Mouse (Mus musculus) cerebellum, adult 2 months (tissue): Measurements from ENCODE around the gene Gstm3. TPM values are rescaled to one million over a fixed set of nuclear protein-coding genes. Genes with fewer than 3 reads are reported as not detected.
"Not testable (repeated sequence)": the region's sequence is repeated elsewhere in the genome, so short reads cannot be mapped to it uniquely, and the experiment has no call there.

Experiments used
- DNase-seq, 2 experiments: peaks; one replicate each; pipeline ENCODE4 v3.0.0; 2021
- H3K27ac ChIP-seq: fragments of 200-500 bp; 2 replicates; pipeline ENCODE4 v1.5.1; 2012; ENCODE audit warnings: low read length, control low read depth, inconsistent platforms; ENCODE audit not compliant: insufficient read depth
- H3K27me3 ChIP-seq: fragments of 200-500 bp; 2 replicates; pipeline ENCODE4 v1.6.1; 2012; ENCODE audit warnings: inconsistent platforms, mild to moderate bottlenecking, low read length, moderate library complexity; ENCODE audit not compliant: control insufficient read depth, insufficient read depth
- H3K4me1 ChIP-seq: fragments of 200-500 bp; 2 replicates; pipeline ENCODE4 v1.6.1; 2011; ENCODE audit warnings: low read length; ENCODE audit not compliant: control insufficient read depth, insufficient read depth
- H3K4me3 ChIP-seq: fragments of 200-500 bp; replicated peaks from 2 replicates; pipeline ENCODE3; 2011; ENCODE audit warnings: mild to moderate bottlenecking, low read depth, low read length, control low read depth; ENCODE audit not compliant: insufficient read depth
- CTCF ChIP-seq: fragments of 200-500 bp; IDR thresholded peaks from 2 replicates; pipeline ENCODE4 v1.5.1; 2011; ENCODE audit warnings: low read depth, mild to moderate bottlenecking, control low read depth, low read length, moderate library complexity, borderline replicate concordance; ENCODE audit not compliant: insufficient read depth
- POLR2A ChIP-seq: fragments of 200-500 bp; IDR thresholded peaks from 2 replicates; pipeline ENCODE4 v1.6.1; 2011; ENCODE audit warnings: low read length, control low read depth, borderline replicate concordance; ENCODE audit not compliant: insufficient read depth
- WGBS: fragments of 180-500 bp; shearing (Covaris S2); methylation state at CpG from one replicate; pipeline ENCODE4 v1.1.7; 2018; 5-methylcytosine and 5-hydroxymethylcytosine counted together
- polyA plus RNA-seq: library from polyadenylated mRNA; depleted of rRNA; stranded (reverse); fragments of >200 nt; gene quantifications from 2 replicates; pipeline ENCODE4 v1.2.3, GENCODE M21; 2012

Gene Gstm3
- polyA plus RNA-seq, 1 experiment, result not detected

DNA sequence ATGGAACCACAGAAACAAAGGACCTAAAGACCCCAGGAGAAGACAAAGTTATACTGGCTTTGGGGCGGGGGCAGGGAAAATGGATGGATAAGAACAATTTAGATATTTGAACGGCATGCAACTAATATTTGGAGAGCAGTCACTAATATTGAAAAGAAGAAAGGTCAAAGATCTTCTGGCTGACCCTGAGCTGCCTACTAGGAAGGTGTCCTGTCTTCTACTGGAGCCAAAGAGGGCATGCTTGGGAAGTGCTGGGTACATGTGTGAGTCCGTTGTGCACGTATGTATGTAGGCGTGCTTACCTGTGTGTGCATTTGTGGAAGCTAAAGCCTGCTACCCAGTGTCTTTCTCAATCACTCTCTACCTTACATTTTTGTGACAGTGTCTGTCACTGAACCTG is 2.5 kb downstream of the Gstm3 start:
- TF ChIP-seq POLR2A (no peak), CTCF (no peak)
- H3K4me3 ChIP-seq, result no peak overlapping the region
- no peak overlapping the region for H3K27ac ChIP-seq
- H3K4me1 ChIP-seq, result no peaks in the 10 kb centered on the region
- H3K27me3 ChIP-seq, result no peaks in the 10 kb centered on the region; the same call in 1 of the 2 replicates
- 98% methylated on average over 5 of the region's 5 CpGs for WGBS
- no peak for DNase-seq

DNA sequence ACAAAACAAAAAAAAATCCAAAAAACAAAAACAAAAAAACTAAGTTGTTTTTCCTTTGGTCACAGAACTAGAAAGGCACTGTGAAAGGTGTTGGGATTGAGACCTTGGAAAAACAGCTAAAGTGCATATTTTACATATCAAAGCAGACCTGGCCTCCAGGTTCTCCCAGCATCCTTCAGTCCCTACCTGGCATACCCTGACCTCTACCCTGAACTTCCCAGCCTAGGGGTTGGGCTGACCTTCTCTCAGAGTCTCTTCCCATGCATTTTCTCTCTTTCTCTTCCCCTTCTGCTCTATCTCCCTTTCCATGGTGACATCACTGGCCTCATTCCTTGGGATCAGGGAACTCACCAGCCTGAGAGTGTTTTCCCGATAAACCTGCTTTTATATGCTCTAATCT is 3.5 kb downstream of the Gstm3 start:
- no peaks in the 10 kb centered on the region; the same call in 1 of the 2 replicates for H3K27me3 ChIP-seq
- H3K4me3 ChIP-seq, result no peak overlapping the region
- no peak for TF ChIP-seq CTCF
- TF ChIP-seq POLR2A, result no peak
- WGBS, result 65% methylated on average over 1 of the region's 1 CpGs
- no peak overlapping the region for H3K27ac ChIP-seq
- no peaks in the 10 kb centered on the region for H3K4me1 ChIP-seq
- no peak for DNase-seq

GRCm38 (mm10) chr3:107964656-107965308 is 4.3 kb downstream of the Gstm3 start:
- DNase-seq, result no peak
- TF ChIP-seq CTCF, result no peak
- no peak for TF ChIP-seq POLR2A
- Histone ChIP-seq H3K4me3 (no peak overlapping the region), H3K27ac (no peak overlapping the region), H3K27me3 (no peaks in the 10 kb centered on the region; the same call in 1 of the 2 replicates), H3K4me1 (no peaks in the 10 kb centered on the region)
- WGBS, result 74% methylated on average over 5 of the region's 5 CpGs

GRCm38 (mm10) chr3:107964026-107964425 is 5.1 kb downstream of the Gstm3 start:
- Histone ChIP-seq H3K27ac (no peak overlapping the region), H3K4me1 (no peaks in the 10 kb centered on the region), H3K27me3 (no peaks in the 10 kb centered on the region; the same call in 1 of the 2 replicates), H3K4me3 (no peak overlapping the region)
- WGBS, result 89% methylated on average over 4 of the region's 4 CpGs
- DNase-seq, result no peak
- TF ChIP-seq POLR2A (no peak), CTCF (no peak)

DNA sequence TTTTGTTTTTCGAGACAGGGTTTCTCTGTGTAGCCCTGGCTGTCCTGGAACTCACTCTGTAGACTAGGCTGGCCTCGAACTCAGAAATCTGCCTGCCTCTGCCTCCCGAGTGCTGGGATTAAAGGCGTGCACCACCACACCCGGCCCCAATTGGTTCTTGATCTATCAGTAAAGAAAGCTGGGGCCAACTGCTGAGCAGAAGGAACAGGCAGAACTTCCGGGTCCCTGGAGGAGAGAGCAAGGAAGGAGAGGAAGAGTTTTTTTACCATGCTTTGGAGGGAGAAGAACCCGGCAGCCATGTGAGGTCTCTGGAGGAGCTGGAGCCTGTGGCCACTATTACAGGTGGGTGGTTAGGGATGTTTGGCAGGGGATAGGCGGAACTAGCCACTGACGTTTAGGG is 13.8 kb downstream of the Gstm3 start:
- H3K4me1 ChIP-seq, H3K4me3 ChIP-seq, H3K27ac ChIP-seq, H3K27me3 ChIP-seq, DNase-seq: not testable (repeated sequence)
- 87% methylated on average over 9 of the region's 9 CpGs for WGBS

GRCm38 (mm10) chr3:107953906-107954305 is 15.2 kb downstream of the Gstm3 start:
- no peak overlapping the region for H3K27ac ChIP-seq
- no peak overlapping the region for H3K4me3 ChIP-seq
- WGBS, result 54% methylated on average over 5 of the region's 5 CpGs
- TF ChIP-seq CTCF, result no peak
- TF ChIP-seq POLR2A, result no peak
- no peaks in the 10 kb centered on the region for H3K4me1 ChIP-seq
- DNase-seq, result no peak
- H3K27me3 ChIP-seq, result no peaks in the 10 kb centered on the region

- TF ChIP-seq CTCF, result peak; percentile 53
- no peak for TF ChIP-seq POLR2A
- Histone ChIP-seq H3K4me1 (no peaks in the 10 kb centered on the region), H3K4me3 (no peak overlapping the region), H3K27ac (no peak overlapping the region), H3K27me3 (no peaks in the 10 kb centered on the region)
- peak; percentile 34 to 48 for DNase-seq
- 8% methylated on average over 6 of the region's 6 CpGs for WGBS
Observed at GRCm38 (mm10) chr3:107953328-107953755, 15.7 kb downstream of the Gstm3 start.

- H3K4me1 ChIP-seq, result no peaks in the 10 kb centered on the region
- TF ChIP-seq CTCF, result no peak
- no peak for TF ChIP-seq POLR2A
- WGBS, result 87% methylated on average over 11 of the region's 11 CpGs
- H3K27ac ChIP-seq, result no peak overlapping the region
- no peak for DNase-seq
- no peak overlapping the region for H3K4me3 ChIP-seq
- no peaks in the 10 kb centered on the region for H3K27me3 ChIP-seq
Observed at GRCm38 (mm10) chr3:107950531-107950930, 18.6 kb downstream of the Gstm3 start.

DNA sequence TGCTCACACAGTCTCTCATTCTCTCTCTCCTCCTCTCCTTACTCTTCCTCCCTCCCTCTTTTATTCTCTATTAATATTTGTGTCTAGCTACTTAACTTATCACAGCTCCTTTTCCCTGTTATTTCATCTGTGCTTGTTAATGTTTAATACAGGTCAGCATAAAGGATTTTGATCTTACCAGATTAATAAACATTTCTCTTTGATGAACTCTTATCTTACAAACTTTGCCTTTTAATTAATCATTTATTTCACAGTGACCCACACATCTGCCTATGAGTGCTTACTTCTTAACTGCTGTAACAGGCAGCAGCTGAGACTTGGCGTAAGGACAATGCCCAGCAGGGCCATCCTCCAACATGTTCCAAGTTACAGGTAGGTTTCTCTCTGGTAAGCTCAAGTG is 19.6 kb downstream of the Gstm3 start:
- not testable (repeated sequence) for H3K4me1 ChIP-seq, DNase-seq, H3K4me3 ChIP-seq, H3K27me3 ChIP-seq, H3K27ac ChIP-seq
- 95% methylated on average over 1 of the region's 1 CpGs for WGBS
